Mouse (Mus musculus) gastrocnemius, adult 18-20 months (tissue): ENCODE measurements around the gene Klhdc4. TPM values are rescaled to one million over a fixed set of nuclear protein-coding genes. Genes with fewer than 3 reads are reported as not detected.

Experiments
- DNase-seq: peaks from one replicate; pipeline ENCODE4 v3.0.0; 2021; ENCODE audit warnings: low spot score
- total RNA-seq, 2 experiments: library from RNA; stranded (reverse); gene quantifications; 2 replicates each; pipeline ENCODE4 v1.2.3; 2021

Gene Klhdc4
- total RNA-seq, 2 experiments from 2014 or later, result 9.4 to 10.7 TPM

DNA sequence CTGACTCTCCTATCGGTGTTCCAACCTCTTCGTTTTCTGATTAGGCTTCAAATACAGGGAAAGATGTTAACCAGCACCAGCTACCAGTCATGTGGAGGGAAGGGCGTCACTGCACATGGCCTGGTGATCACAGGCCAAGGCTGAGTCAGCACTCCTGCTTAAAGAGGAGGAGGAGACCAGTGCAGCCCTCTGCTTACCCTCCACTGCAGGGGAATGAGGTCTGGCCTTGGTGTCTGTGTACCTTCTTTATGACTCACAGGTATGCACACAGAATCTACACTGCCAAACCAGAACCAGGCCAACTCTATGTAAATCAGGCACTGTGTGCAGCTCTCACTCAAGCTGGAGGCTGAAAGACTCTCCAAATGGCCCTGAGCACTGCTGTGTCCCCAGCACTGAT is 17.9 kb downstream of the Klhdc4 start:
- no peak for DNase-seq

GRCm38 (mm10) chr8:121809524-121810155 is 19.7 kb downstream of the Klhdc4 start:
- DNase-seq, result no peak

- DNase-seq, result no peak
These were observed 21.3 kb downstream of the Klhdc4 start for GRCm38 (mm10) chr8:121808032-121808431.

- DNase-seq, result no peak
These were observed 23.2 kb downstream of the Klhdc4 start for GRCm38 (mm10) chr8:121806126-121806525.

DNA sequence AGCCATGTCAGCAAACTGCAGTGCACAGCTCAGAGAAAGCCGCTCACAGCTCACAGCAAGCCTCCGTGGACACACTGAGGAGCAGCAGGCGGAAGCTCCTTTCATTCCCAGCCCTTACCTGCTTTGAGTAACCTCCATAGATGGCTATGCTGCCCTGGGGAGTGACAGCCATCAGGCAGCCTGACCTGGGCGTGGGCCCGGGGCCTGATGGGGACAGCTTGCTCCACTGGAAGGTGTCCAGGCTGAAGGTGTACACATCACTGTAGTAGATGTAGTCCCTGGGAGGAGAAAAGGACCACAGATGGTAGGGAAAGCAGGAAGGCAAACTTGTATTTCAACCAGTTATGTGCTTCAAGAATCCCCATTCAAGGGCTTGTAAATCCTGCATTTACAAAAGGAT is 24.5 kb downstream of the Klhdc4 start:
- no peak for DNase-seq

DNA sequence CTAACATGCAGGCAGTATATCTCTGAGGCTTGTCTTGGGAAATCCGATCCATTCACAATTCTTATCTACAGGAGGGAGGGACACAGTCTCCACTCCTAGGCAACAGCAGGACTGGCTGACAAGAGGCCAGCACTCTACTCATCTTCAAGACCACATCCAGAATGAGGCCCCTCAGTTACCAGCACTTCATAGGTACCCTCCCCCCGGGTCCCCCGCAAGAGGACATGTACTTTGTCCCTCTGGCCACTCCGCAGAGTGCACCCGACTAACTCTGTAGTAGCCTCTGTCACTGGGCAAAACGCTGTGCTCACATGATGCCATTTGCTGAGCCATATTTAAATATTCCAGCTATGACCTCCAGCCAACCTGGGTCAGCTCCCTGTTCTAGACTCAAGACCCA is 31.0 kb downstream of the Klhdc4 start:
- DNase-seq, result no peak

DNA sequence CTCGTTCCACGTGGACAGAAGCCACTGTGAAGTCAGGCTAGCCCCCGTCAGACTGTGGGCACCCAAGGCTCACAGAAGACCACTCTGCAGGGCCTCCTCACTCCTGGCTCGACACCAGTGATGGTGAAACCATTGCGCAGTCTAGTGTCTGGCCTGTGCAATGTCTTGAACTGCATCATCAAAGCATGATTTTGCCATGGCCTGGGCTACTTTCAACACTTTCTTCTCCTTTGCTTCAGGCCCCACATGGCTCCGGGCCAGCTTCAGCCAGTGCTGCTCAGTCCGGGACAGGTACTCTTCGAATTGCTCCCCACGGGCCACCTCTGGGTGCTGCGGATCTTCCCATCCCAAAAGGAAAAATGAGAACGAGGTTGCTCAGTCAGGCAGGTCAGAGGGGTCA is 33.0 kb downstream of the Klhdc4 start:
- DNase-seq, result no peak

GRCm38 (mm10) chr8:121795461-121795860 is 33.9 kb downstream of the Klhdc4 start:
- no peak for DNase-seq

- no peak for DNase-seq
These were observed 35.2 kb downstream of the Klhdc4 start for GRCm38 (mm10) chr8:121794151-121794550.

GRCm38 (mm10) chr8:121792627-121793026 is 36.7 kb downstream of the Klhdc4 start:
- no peak for DNase-seq

DNA sequence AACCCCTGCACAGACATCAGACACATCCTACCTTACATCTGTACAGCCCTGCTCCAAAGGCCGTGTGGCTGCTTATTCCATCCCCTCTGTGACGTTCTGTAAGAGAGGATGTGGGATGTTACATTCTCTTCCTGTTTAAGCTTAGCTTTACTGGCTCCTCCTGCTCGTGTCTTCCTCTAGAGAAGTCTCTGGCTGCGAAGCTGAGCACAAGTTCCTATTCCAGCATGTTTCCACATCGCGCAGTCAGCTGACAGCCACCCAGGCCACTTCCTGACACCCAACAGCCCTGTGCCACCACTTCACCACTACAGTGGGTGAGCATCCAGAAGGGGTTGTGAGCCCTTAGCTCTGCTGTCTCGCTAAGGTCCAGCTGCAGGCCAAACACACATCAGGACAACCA is 37.2 kb downstream of the Klhdc4 start:
- DNase-seq, result no peak

GRCm38 (mm10) chr8:121788786-121789185 is 40.6 kb downstream of the Klhdc4 start:
- DNase-seq, result no peak

DNA sequence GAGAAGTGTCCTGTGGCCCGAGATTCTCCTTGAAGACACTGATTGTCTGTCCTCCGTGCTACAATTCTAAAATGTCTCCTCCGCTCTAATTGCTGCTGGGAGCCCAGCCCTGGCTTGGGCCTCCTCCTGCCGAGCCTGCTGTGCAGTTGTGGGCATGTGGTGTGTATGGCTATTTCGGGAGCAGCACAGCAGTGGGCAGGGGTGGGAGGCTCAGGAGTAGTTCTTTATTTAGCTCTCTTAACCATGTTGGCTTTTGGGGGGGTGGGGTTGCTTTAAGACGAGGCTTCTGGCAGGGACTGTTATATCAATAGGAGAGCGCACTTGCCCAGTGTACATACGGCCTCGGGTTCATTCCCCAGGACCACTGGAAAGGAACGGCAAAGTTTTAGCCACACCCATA is 42.8 kb downstream of the Klhdc4 start:
- no peak for DNase-seq

DNA sequence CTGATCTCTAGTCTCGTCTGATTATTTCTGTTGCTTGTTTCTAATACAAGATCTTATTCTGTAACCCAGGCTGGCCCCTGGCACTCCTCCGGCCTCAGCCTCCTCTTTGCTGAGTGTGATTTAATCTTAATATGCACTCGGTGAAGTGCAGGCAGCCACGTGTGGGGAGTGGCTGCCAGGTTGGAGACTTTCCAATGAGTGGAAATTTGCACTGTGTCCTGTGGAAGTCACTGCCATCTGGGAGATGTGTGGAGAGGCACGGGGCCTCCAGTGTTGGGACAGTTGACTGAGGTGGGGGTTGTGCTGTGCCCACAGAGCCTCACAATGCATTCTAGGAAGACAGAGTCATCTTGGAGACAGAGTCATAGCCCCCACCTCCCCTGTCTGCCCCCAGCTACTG is 46.9 kb downstream of the Klhdc4 start:
- DNase-seq, result no peak

DNA sequence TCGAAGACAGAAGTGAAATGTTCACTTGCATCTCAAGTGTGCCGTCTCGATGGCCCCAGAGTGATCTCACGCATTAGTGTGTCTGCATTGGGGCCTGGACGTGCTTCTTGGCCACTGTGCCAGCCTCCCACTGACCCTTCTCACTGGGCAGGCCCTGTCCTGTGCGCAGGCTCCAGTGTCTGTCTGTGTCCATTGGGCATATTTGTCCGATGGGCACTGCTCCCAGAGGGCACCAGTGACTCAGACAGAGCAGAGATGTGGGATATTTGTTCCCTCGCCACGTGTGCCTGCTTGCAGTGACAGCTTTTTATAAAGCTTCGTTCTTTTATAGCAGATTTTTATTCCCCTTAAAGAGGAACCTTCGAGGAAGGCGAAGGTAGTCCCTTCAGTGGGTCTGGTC is 55.5 kb downstream of the Klhdc4 start:
- no peak for DNase-seq

DNA sequence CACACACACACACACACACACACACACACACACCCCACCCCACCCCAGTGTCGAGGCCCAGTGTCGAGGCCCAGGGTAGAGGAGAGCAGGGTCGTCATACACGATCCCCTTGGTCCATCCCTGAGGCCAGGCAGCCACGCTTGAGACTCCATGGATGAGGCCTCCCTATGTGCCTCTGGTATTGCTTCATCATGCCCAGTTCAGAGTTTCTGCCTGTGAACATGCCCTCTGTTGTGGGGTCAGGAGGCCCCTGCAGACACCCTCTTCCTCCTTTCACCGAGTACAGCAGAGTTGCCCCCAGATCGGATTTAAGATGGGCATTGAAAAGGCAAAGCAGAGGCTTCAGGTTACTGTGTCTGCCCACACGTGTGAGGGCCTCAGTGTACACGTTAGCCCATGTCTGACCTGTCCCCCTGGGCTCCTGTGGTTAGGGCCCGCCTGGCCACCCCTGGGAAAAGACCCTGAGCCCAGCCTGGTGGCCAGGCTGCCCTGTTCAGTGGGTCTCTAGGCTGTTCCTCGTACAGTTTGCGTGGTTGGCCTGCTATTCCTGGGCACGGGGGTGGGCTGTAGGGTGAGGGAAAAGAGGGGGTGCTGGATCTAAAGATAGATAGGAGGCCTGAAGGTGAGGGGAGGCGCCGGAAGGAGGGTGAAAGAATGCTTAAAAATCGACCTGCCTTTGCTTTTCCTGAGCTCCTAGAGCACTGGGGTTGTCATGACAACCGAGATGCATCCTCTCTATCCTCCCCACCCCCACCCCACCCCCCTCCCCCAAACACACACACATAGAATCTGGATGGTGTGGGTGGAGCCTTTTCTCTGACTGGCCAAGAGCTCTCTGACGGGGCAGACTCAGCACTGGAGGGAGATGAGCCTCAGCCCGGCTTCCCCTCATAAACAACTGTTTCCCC is 58.3 kb downstream of the Klhdc4 start:
- no peak for DNase-seq

GRCm38 (mm10) chr8:121769621-121770020 is 59.7 kb downstream of the Klhdc4 start:
- no peak for DNase-seq

DNA sequence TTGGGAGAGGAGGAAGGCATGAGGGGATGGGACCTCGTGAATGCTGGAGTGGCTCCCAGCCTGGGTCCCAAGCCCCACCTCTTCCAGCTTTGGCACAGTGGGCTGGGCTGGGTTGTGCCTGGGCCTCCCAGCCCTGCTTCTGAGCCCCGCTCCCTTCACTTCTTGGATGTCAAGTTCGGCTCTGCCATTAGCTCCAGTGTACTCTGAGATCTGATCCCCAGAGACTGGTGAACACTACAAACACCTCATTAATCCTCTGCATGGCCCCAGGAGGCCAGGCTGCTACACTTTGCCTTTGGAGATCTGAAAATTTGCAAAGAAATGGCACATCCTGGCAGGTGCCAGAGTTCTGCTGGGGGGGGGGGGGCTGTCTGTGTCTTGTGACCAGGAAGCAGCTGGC is 60.3 kb downstream of the Klhdc4 start:
- DNase-seq, result no peak

DNA sequence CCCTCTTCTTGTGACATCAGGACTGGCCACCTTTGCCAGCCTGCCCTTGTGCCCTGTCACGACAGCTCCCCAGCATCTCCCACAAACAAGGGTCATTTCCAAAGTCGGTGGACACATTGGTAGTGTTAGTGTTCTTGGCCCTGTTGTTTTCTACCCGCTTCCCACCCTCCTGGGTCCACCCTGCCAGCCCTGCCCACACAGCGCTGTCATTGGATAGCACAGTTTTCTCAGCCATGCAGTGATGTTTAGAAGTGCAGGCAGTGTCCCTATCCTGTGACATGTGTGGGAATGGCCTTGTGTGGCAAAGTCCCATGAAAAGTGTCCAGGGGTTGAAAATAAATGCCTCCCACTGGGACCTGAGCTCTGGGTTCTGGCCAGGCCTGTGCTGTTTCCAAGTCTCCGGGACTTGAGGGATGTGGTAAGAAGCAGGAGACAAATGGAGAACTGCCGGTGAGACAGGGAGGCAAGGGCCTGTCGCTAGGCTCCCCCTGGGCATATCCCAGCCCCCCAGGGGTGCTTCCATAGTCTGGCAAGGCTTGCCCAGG is 63.7 kb downstream of the Klhdc4 start:
- peak; percentile 42 for DNase-seq

GRCm38 (mm10) chr8:121763700-121764013 is 65.7 kb downstream of the Klhdc4 start:
- DNase-seq, result no peak

- DNase-seq, result no peak
These were observed 66.2 kb downstream of the Klhdc4 start for GRCm38 (mm10) chr8:121762999-121763699.

DNA sequence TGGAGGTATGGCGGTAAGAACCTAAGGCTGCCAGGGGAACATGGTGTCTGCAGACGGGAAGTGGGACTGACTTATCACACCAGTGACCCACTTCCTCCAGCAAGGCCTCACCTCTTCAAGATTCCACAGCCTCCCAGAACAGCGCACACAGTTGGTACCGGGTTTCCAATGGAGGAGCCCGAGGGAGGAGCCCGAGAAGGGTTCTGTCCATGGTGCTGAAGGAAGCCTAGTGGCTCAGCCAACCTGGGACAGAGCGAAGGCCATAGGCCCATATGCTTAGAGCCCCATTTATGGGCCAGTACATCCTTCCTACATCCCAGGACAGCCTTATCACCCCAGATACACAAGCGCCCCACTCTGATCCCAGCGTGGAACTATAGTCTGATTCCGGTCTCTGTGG is 67.9 kb downstream of the Klhdc4 start:
- no peak for DNase-seq
